Mouse (Mus musculus) subcutaneous adipose tissue, adult 2 months (tissue): ENCODE data around the gene Gm5862. TPM values are rescaled to one million over a fixed set of nuclear protein-coding genes. Genes with fewer than 3 reads are reported as not detected.

ENCODE experiments used
- polyA plus RNA-seq: library from polyadenylated mRNA; depleted of rRNA; stranded (reverse); fragments of >200 nt; gene quantifications from 2 replicates; pipeline ENCODE4 v1.2.3, GENCODE M21; 2012; ENCODE audit warnings: low replicate concordance; rRNA removed

Gene Gm5862
- polyA plus RNA-seq: not detected in 2 replicates

DNA sequence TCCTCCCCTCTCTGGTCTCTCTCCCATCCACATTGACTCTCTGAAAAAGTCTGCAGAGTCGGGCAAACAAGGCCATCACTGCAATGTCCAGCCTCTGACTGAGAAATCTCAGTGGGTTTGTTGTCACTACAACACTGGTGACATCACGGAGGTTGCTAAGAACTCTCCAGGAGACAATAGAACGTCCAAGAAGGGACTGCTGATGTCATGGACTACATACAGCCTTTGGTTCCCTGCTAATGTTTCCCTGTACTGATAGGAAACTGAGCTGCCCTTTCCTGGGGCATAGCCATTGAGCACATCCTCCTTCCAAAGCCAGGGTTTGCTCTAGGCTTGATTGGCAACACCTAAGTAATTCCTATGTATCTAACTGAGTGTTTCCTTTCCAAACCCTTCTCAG is at the start of gene Gm5862:
Gene Gm5862 (minus strand): TSS at position 101 of the 400 bp plus-strand sequence.

DNA sequence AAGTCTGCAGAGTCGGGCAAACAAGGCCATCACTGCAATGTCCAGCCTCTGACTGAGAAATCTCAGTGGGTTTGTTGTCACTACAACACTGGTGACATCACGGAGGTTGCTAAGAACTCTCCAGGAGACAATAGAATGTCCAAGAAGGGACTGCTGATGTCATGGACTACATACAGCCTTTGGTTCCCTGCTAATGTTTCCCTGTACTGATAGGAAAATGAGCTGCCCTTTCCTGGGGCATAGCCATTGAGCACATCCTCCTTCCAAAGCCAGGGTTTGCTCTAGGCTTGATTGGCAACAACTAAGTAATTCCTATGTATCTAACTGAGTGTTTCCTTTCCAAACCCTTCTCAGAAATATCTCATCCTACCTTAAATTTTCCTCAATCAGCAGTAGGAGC is 35.8 kb upstream of the Gm5862 start, which contains the start of gene Gm7347:
Gene Gm7347 (minus strand): TSS at position 101 of the 400 bp plus-strand sequence.

DNA sequence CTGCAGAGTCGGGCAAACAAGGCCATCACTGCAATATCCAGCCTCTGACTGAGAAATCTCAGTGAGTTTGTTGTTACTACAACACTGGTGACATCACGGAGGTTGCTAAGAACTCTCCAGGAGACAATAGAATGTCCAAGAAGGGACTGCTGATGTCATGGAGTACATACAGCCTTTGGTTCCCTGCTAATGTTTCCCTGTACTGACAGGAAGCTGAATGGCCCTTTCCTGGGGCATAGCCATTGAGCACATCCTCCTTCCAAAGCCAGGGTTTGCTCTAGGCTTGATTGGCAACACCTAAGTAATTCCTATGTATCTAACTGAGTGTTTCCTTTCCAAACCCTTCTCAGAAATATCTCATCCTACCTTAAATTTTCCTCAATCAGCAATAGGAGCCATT is 16.7 kb upstream of the Gm5862 start, which contains the start of gene Speer4a:
Gene Speer4a (minus strand): TSS at position 101 of the 400 bp plus-strand sequence.

DNA sequence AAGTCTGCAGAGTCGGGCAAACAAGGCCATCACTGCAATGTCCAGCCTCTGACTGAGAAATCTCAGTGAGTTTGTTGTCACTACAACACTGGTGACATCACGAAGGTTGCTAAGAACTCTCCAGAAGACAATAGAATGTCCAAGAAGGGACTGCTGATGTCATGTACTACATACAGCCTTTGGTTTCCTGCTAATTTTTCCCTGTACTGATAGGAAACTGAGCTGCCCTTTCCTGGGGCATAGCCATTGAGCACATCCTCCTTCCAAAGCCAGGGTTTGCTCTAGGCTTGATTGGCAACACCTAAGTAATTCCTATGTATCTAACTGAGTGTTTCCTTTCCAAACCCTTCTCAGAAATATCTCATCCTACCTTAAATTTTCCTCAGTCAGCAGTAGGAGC is 18.0 kb downstream of the Gm5862 start, which contains the start of gene Gm1979:
Gene Gm1979 (minus strand): TSS at position 101 of the 400 bp plus-strand sequence.

DNA sequence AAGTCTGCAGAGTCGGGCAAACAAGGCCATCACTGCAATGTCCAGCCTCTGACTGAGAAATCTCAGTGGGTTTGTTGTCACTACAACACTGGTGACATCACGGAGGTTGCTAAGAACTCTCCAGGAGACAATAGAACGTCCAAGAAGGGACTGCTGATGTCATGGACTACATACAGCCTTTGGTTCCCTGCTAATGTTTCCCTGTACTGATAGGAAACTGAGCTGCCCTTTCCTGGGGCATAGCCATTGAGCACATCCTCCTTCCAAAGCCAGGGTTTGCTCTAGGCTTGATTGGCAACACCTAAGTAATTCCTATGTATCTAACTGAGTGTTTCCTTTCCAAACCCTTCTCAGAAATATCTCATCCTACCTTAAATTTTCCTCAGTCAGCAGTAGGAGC is 34.2 kb downstream of the Gm5862 start, which contains the start of gene Gm21698:
Gene Gm21698 (minus strand): TSS at position 101 of the 400 bp plus-strand sequence.

DNA sequence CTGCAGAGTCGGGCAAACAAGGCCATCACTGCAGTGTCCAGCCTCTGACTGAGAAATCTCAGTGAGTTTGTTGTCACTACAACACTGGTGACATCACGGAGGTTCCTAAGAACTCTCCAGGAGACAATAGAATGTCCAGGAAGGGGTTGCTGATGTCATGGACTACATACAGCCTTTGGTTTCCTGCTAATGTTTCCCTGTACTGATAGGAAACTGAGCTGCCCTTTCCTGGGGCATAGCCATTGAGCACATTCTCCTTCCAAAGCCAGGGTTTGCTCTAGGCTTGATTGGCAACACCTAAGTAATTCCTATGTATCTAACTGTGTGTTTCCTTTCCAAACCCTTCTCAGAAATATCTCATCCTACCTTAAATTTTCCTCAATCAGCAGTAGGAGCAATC is 50.2 kb downstream of the Gm5862 start, which contains the start of gene Gm21680:
Gene Gm21680 (minus strand): TSS at position 101 of the 400 bp plus-strand sequence.

Other genes starting within 250 kb of the Gm5862 start
- not detected in 2 replicates for gene Gm21663, start 80.5 kb downstream of the Gm5862 start, polyA plus RNA-seq
- gene Gm21671, start 68.5 kb downstream of the Gm5862 start, polyA plus RNA-seq: not detected in 2 replicates
- gene Gm21680, start 50.3 kb downstream of the Gm5862 start, polyA plus RNA-seq: not detected in 2 replicates
- gene Gm21698, start 34.3 kb downstream of the Gm5862 start, polyA plus RNA-seq: not detected in 2 replicates
- gene Gm1979, start 18.1 kb downstream of the Gm5862 start, polyA plus RNA-seq: not detected in 2 replicates
- gene Speer4a, start 16.6 kb upstream of the Gm5862 start, polyA plus RNA-seq: not detected in 2 replicates
- not detected in 2 replicates for gene Gm7347, start 35.7 kb upstream of the Gm5862 start, polyA plus RNA-seq
- gene Gm10471, start 66.4 kb upstream of the Gm5862 start, polyA plus RNA-seq: not detected in 2 replicates
- gene 5031410I06Rik, start 82.4 kb upstream of the Gm5862 start, polyA plus RNA-seq: not detected in 2 replicates
- gene Gm10220, start 98.5 kb upstream of the Gm5862 start, polyA plus RNA-seq: not detected in 2 replicates
- 0.04 TPM in 1 of 2 replicates, not detected in the other for gene Gm7361, start 234.8 kb upstream of the Gm5862 start, polyA plus RNA-seq